Comparison of ENCODE assay signal across 20 mouse cellular contexts in genomic region chr10:93776731-93777151, GRCm38 (mm10). TPM values are rescaled to one million over a fixed set of nuclear protein-coding genes. Genes with fewer than 3 reads are reported as not detected.
A peak's percentile ranks its signal among the peaks of the same experiment; 100 is the strongest.
DNase-seq lines count a peak whose midpoint lies in the region; ATAC-seq lines count a peak whose summit lies in the region.
"Had no signal": no experiment of that assay in that cellular context is flagged by ENCODE, and none has a peak within 500 bp of the region (broad histone marks: within the 10 kb centered on the region; RNA-seq: fewer than 3 reads in every experiment).

No protein-coding gene starts in this region.

- 10% methylated on average over 5 of the region's 5 CpGs for WGBS in limb, embryonic 11.5 days
- WGBS in limb, embryonic 10.5 days, result 21% methylated on average over 5 of the region's 5 CpGs
- WGBS in midbrain, embryonic 16.5 days, result 46% methylated on average over 5 of the region's 5 CpGs
- 51% methylated on average over 5 of the region's 5 CpGs for WGBS in forebrain, embryonic 14.5 days

- H3K9me3 ChIP-seq in limb, embryonic 11.5 days (ENCODE audit: control insufficient read depth, low read length), result no peaks in the 10 kb centered on the region
- no peaks in the 10 kb centered on the region for H3K9me3 ChIP-seq in limb, embryonic 10.5 days (replicated peaks)
- no peaks in the 10 kb centered on the region for H3K9me3 ChIP-seq in midbrain, embryonic 16.5 days (replicated peaks; ENCODE audit: control insufficient read depth, low read length, poor library complexity, severe bottlenecking)
- no peaks in the 10 kb centered on the region for H3K9me3 ChIP-seq in forebrain, embryonic 14.5 days (replicated peaks; ENCODE audit: control insufficient read depth, low read length)
- H3K9me3 ChIP-seq: embryonic facial prominence, embryonic 15.5 days; G1E; hindbrain, embryonic 15.5 days; limb, embryonic 15.5 days; liver, embryonic 15.5 days; midbrain, embryonic 13.5 days; neural tube, embryonic 13.5 days had no signal

- no peak overlapping the region for H3K9ac ChIP-seq in limb, embryonic 11.5 days (ENCODE audit: low read length)
- no peak overlapping the region for H3K9ac ChIP-seq in midbrain, embryonic 16.5 days (ENCODE audit: low read depth, low read length)
- H3K9ac ChIP-seq in forebrain, embryonic 14.5 days (ENCODE audit: low read length), result no peak overlapping the region
- H3K9ac ChIP-seq: embryonic facial prominence, embryonic 15.5 days; forebrain, postnatal 0 days; heart, embryonic 12.5 days; hindbrain, embryonic 15.5 days; limb, embryonic 15.5 days; liver, embryonic 15.5 days; midbrain, embryonic 13.5 days; neural tube, embryonic 13.5 days had no signal

- no peaks in the 10 kb centered on the region for H3K4me1 ChIP-seq in limb, embryonic 11.5 days (ENCODE audit: control insufficient read depth, insufficient read depth, low read length)
- peaks cover 12% of the 10 kb centered on the region for H3K4me1 ChIP-seq in limb, embryonic 10.5 days
- H3K4me1 ChIP-seq in midbrain, embryonic 16.5 days (ENCODE audit: control insufficient read depth, insufficient read depth, low read length), result peaks cover 2% of the 10 kb centered on the region; the same call in 1 of the 2 replicates
- no peaks in the 10 kb centered on the region for H3K4me1 ChIP-seq in forebrain, embryonic 14.5 days (ENCODE audit: control insufficient read depth, insufficient read depth, low read length)
- H3K4me1 ChIP-seq: heart, embryonic 12.5 days; hindbrain, embryonic 15.5 days; liver, embryonic 15.5 days; neural tube, embryonic 13.5 days had no signal

- H3K4me3 ChIP-seq in limb, embryonic 11.5 days (ENCODE audit: low read depth, low read length), result no peak overlapping the region
- H3K4me3 ChIP-seq in limb, embryonic 10.5 days, result no peak overlapping the region
- no peak overlapping the region for H3K4me3 ChIP-seq in midbrain, embryonic 16.5 days (ENCODE audit: low read depth, low read length)
- H3K4me3 ChIP-seq in forebrain, embryonic 14.5 days (ENCODE audit: low read depth, low read length), result no peak overlapping the region
- H3K4me3 ChIP-seq: embryonic facial prominence, embryonic 15.5 days; heart, embryonic 12.5 days; hindbrain, embryonic 15.5 days; limb, embryonic 15.5 days; liver, embryonic 15.5 days; midbrain, embryonic 13.5 days; neural tube, embryonic 13.5 days had no signal

- H3K36me3 ChIP-seq in limb, embryonic 11.5 days (ENCODE audit: control insufficient read depth, insufficient read depth, low read length), result no peaks in the 10 kb centered on the region
- no peaks in the 10 kb centered on the region for H3K36me3 ChIP-seq in limb, embryonic 10.5 days
- H3K36me3 ChIP-seq in midbrain, embryonic 16.5 days (ENCODE audit: control insufficient read depth, insufficient read depth, low read length), result no peaks in the 10 kb centered on the region
- H3K36me3 ChIP-seq in forebrain, embryonic 14.5 days (ENCODE audit: control insufficient read depth, insufficient read depth, low read length), result no peaks in the 10 kb centered on the region
- H3K36me3 ChIP-seq: embryonic facial prominence, embryonic 15.5 days; G1E; heart, embryonic 12.5 days; hindbrain, embryonic 15.5 days; limb, embryonic 15.5 days; liver, embryonic 15.5 days; midbrain, embryonic 13.5 days; neural tube, embryonic 13.5 days had no signal

- no peak overlapping the region for H3K4me2 ChIP-seq in limb, embryonic 11.5 days (ENCODE audit: low read depth, severe bottlenecking)
- H3K4me2 ChIP-seq in midbrain, embryonic 16.5 days (ENCODE audit: low read length), result no peak overlapping the region
- H3K4me2 ChIP-seq in forebrain, embryonic 14.5 days (ENCODE audit: low read length), result no peak overlapping the region
- H3K4me2 ChIP-seq: embryonic facial prominence, embryonic 15.5 days; heart, embryonic 12.5 days; hindbrain, embryonic 15.5 days; limb, embryonic 15.5 days; liver, embryonic 15.5 days; midbrain, embryonic 13.5 days; neural tube, embryonic 13.5 days had no signal

- no peak for ATAC-seq in limb, embryonic 11.5 days (ENCODE audit: insufficient number of reproducible peaks, low FRiP score, low TSS enrichment, low read depth)
- ATAC-seq in midbrain, embryonic 16.5 days, result no peak
- ATAC-seq in forebrain, embryonic 14.5 days, result no peak
- ATAC-seq: forebrain, postnatal 0 days; intestine, postnatal 0 days; midbrain, embryonic 13.5 days had no signal

- no peak overlapping the region for H3K27ac ChIP-seq in limb, embryonic 11.5 days (replicated peaks; ENCODE audit: low read depth, low read length)
- H3K27ac ChIP-seq in limb, embryonic 10.5 days, result no peak overlapping the region
- no peak overlapping the region for H3K27ac ChIP-seq in midbrain, embryonic 16.5 days (ENCODE audit: low read length)
- H3K27ac ChIP-seq in forebrain, embryonic 14.5 days (ENCODE audit: low read depth, low read length), result no peak overlapping the region
- H3K27ac ChIP-seq: embryonic facial prominence, embryonic 15.5 days; hindbrain, embryonic 15.5 days; limb, embryonic 15.5 days; liver, embryonic 15.5 days; midbrain, embryonic 13.5 days; neural tube, embryonic 13.5 days had no signal

- peak; percentile 61 for DNase-seq in heart, adult 11 months
- no peak for DNase-seq in heart, adult 8-10 months (ENCODE audit: low spot score)
- peak; percentile 33 for DNase-seq in limb, embryonic 11.5 days (ENCODE audit: low spot score)
- no peak for DNase-seq in limb, embryonic 10.5 days (ENCODE audit: low spot score)
- peak; percentile 47 to 53 for DNase-seq in kidney, postnatal 36 days
- no peak for DNase-seq in forebrain, embryonic 14.5 days (ENCODE audit: low spot score)
- DNase-seq: forebrain, postnatal 0 days had no signal

- H3K27me3 ChIP-seq in limb, embryonic 11.5 days (ENCODE audit: control insufficient read depth, insufficient read depth, low read length), result no peaks in the 10 kb centered on the region
- peaks cover 5% of the 10 kb centered on the region; the same call in 1 of the 2 replicates for H3K27me3 ChIP-seq in limb, embryonic 10.5 days (ENCODE audit: low read depth, poor library complexity, severe bottlenecking)
- H3K27me3 ChIP-seq in midbrain, embryonic 16.5 days (ENCODE audit: control insufficient read depth, insufficient read depth, low read depth, low read length), result no peaks in the 10 kb centered on the region
- no peaks in the 10 kb centered on the region for H3K27me3 ChIP-seq in forebrain, embryonic 14.5 days (replicated peaks; ENCODE audit: control insufficient read depth, insufficient read depth, low read length)
- H3K27me3 ChIP-seq: embryonic facial prominence, embryonic 15.5 days; hindbrain, embryonic 15.5 days; limb, embryonic 15.5 days; liver, embryonic 15.5 days; midbrain, embryonic 13.5 days had no signal

RNA-seq across cellular contexts. Expression of gene Usp44, which starts 54.6 kb away (rescaled TPM):
- total RNA-seq in heart, adult 8-10 months (2022), result not detected
- 1.3 and 1.9 TPM in 2 replicates for polyA plus RNA-seq in limb, embryonic 11.5 days (2014; fragmentation: Nextera tagmentation; extraction: Ambion mirVana)
- polyA plus RNA-seq in limb, embryonic 10.5 days (2016; fragmentation: Nextera tagmentation; extraction: Ambion mirVana), result 1.0 and 1.1 TPM in 2 replicates
- polyA plus RNA-seq in midbrain, embryonic 16.5 days (2015; fragmentation: Nextera tagmentation; extraction: Ambion mirVana), result 0.14 and 0.30 TPM in 2 replicates
- 1.1 TPM in 2 replicates for polyA plus RNA-seq in forebrain, embryonic 14.5 days (2014; fragmentation: Nextera tagmentation; extraction: Ambion mirVana)
- total RNA-seq: adrenal gland, postnatal 14 days; layer of hippocampus, postnatal 10 days; left cerebral cortex, adult 8-10 months had no signal

Comparison
In these comparisons a context has a peak if more than half of its experiments do, and no peak if none do; other contexts are left out.
1. DNase-seq: peak in heart, adult 11 months (single experiment), limb, embryonic 11.5 days (single experiment) and kidney, postnatal 36 days (2 of 2); none in heart, adult 8-10 months (single experiment), limb, embryonic 10.5 days (single experiment) and forebrain, embryonic 14.5 days (single experiment).